Mouse (Mus musculus) cortical plate, adult 2 months (tissue): ENCODE results near the gene Carmil1. TPM values are rescaled to one million over a fixed set of nuclear protein-coding genes. Genes with fewer than 3 reads are reported as not detected.
A peak's percentile ranks its signal among the peaks of the same experiment; 100 is the strongest.

Experiments
- H3K27ac ChIP-seq: fragments of 200-500 bp; 2 replicates; pipeline ENCODE4 v1.5.1; 2012; ENCODE audit warnings: low read length, control low read depth, inconsistent platforms; ENCODE audit not compliant: insufficient read depth
- H3K4me1 ChIP-seq: fragments of 200-500 bp; 2 replicates; pipeline ENCODE4 v1.6.1; 2011; ENCODE audit warnings: low read length; ENCODE audit not compliant: control insufficient read depth, insufficient read depth
- H3K4me3 ChIP-seq: fragments of 200-500 bp; 2 replicates; pipeline ENCODE4 v1.5.1; 2011; ENCODE audit warnings: mild to moderate bottlenecking, low read length, control low read depth; ENCODE audit not compliant: insufficient read depth
- CTCF ChIP-seq: fragments of 200-500 bp; IDR thresholded peaks from 2 replicates; pipeline ENCODE4 v1.5.1; 2011; ENCODE audit warnings: mild to moderate bottlenecking, control low read depth, low read length; ENCODE audit not compliant: insufficient read depth; ENCODE audit errors: extremely low read depth
- POLR2A ChIP-seq: fragments of 200-500 bp; IDR thresholded peaks from 2 replicates; pipeline ENCODE4 v1.6.1; 2011; ENCODE audit warnings: mild to moderate bottlenecking, low read length, control low read depth; ENCODE audit not compliant: insufficient read depth; ENCODE audit errors: extremely low read depth
- polyA plus RNA-seq: library from polyadenylated mRNA; depleted of rRNA; stranded (reverse); fragments of >200 nt; gene quantifications from 2 replicates; pipeline ENCODE4 v1.2.3, GENCODE M21; 2012

The Carmil1 gene
- polyA plus RNA-seq, 1 experiment = 21.5 TPM

- peaks cover 10% of the 10 kb centered on the region for H3K4me1 ChIP-seq
- TF ChIP-seq POLR2A (no peak), CTCF (no peak)
Measured at GRCm38 (mm10) chr13:24230541-24231095, 50.0 kb downstream of the Carmil1 start.

GRCm38 (mm10) chr13:24223425-24224201 lies 57.0 kb downstream of the Carmil1 start:
- Histone ChIP-seq H3K27ac (no peak overlapping the region), H3K4me1 (no peaks in the 10 kb centered on the region), H3K4me3 (no peak overlapping the region)
- TF ChIP-seq POLR2A (no peak), CTCF (no peak)

More at GRCm38 (mm10) chr13:24230541-24231095, 50.0 kb downstream of the Carmil1 start:
- no peak overlapping the region for H3K27ac ChIP-seq
- H3K4me3 ChIP-seq = no peak overlapping the region

- H3K4me1 ChIP-seq = no peaks in the 10 kb centered on the region; the same call in 1 of the 2 replicates
- TF ChIP-seq POLR2A (no peak), CTCF (no peak)
- H3K27ac ChIP-seq = no peak overlapping the region
- no peak overlapping the region for H3K4me3 ChIP-seq
Measured at GRCm38 (mm10) chr13:24220441-24220970, 60.1 kb downstream of the Carmil1 start.

GRCm38 (mm10) chr13:24211229-24211628 lies 69.4 kb downstream of the Carmil1 start:
- no peaks in the 10 kb centered on the region; the same call in 1 of the 2 replicates for H3K4me1 ChIP-seq
- H3K4me3 ChIP-seq = no peak overlapping the region
- H3K27ac ChIP-seq = no peak overlapping the region
- no peak for TF ChIP-seq CTCF
- TF ChIP-seq POLR2A = no peak

GRCm38 (mm10) chr13:24206097-24206496 lies 74.5 kb downstream of the Carmil1 start:
- TF ChIP-seq POLR2A (no peak), CTCF (no peak)
- Histone ChIP-seq H3K4me1 (peaks cover 2% of the 10 kb centered on the region; the same call in 1 of the 2 replicates), H3K4me3 (no peak overlapping the region), H3K27ac (no peak overlapping the region)

GRCm38 (mm10) chr13:24202314-24202713 lies 78.3 kb downstream of the Carmil1 start:
- TF ChIP-seq POLR2A (no peak), CTCF (no peak)
- H3K4me1 ChIP-seq = peaks cover 9% of the 10 kb centered on the region
- 0 out of 2 replicates have a peak overlapping the region, but pooled peaks have one; percentile 15 for H3K27ac ChIP-seq
- no peak overlapping the region for H3K4me3 ChIP-seq

GRCm38 (mm10) chr13:24199861-24200543 lies 80.6 kb downstream of the Carmil1 start:
- no peak for TF ChIP-seq CTCF
- no peak for TF ChIP-seq POLR2A
- 0 out of 2 replicates have a peak overlapping the region, but pooled peaks have one; percentile 39 for H3K27ac ChIP-seq
- H3K4me1 ChIP-seq = peaks cover 9% of the 10 kb centered on the region
- no peak overlapping the region for H3K4me3 ChIP-seq

GRCm38 (mm10) chr13:24198396-24198924 lies 82.1 kb downstream of the Carmil1 start:
- H3K4me3 ChIP-seq = no peak overlapping the region
- H3K27ac ChIP-seq = no peak overlapping the region
- no peak for TF ChIP-seq CTCF
- TF ChIP-seq POLR2A = no peak
- H3K4me1 ChIP-seq = peaks cover 9% of the 10 kb centered on the region

- Histone ChIP-seq H3K27ac (no peak overlapping the region), H3K4me1 (peaks cover 7% of the 10 kb centered on the region)
- TF ChIP-seq CTCF = no peak
- TF ChIP-seq POLR2A = no peak
Measured at GRCm38 (mm10) chr13:24195371-24195770, 85.2 kb downstream of the Carmil1 start.

GRCm38 (mm10) chr13:24194018-24194417 lies 86.6 kb downstream of the Carmil1 start:
- TF ChIP-seq POLR2A (no peak), CTCF (peak; percentile 28; the same call in 1 of the 2 replicates)
- Histone ChIP-seq H3K4me3 (no peak overlapping the region), H3K27ac (no peak overlapping the region), H3K4me1 (no peaks in the 10 kb centered on the region)

More at GRCm38 (mm10) chr13:24195371-24195770, 85.2 kb downstream of the Carmil1 start:
- H3K4me3 ChIP-seq = no peak overlapping the region
